Mouse (Mus musculus) urinary bladder, postnatal 36 days (tissue): Measurements from ENCODE around the gene Zc3h10.
A peak's percentile ranks its signal among the peaks of the same experiment; 100 is the strongest.
"Not testable (repeated sequence)": the region's sequence is repeated elsewhere in the genome, so short reads cannot be mapped to it uniquely, and the experiment has no call there.

Source experiments
- DNase-seq, 2 experiments: peaks; one replicate each; pipeline ENCODE4 v3.0.0; 2022; ENCODE audit warnings: low spot score in 2 of 2, mixed read lengths in 1 of 2

Zc3h10 gene

DNA sequence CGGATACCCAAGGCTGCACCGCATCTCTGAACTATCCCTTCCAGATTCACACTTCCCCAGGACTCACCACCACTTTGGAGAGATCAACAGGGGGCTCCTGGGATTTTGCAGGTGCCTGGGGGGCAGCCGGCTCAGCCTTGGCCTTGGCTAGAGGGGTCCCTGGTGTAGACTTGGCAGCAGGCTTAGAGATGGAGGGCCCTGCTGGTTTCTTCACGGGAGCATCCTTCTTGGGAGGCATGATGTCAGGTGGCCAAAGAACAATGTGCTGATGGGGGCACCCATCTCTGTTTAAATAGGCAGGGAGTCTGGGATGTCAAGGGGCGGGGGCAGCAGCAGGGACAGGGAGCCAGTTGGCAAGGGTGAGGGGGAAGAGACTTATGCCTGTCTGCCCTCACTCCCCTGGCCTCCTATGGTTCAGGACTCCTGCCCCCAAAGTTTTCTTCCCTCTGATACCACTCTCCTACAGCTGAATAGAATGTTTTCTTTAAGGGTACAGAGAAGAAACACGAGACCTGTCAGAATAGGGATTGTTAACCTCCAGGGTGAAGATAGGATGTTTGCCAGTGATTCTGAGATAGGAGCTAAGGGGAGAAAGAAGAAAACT, 50.3 kb downstream of the Zc3h10 start:
- no peak for DNase-seq

DNA sequence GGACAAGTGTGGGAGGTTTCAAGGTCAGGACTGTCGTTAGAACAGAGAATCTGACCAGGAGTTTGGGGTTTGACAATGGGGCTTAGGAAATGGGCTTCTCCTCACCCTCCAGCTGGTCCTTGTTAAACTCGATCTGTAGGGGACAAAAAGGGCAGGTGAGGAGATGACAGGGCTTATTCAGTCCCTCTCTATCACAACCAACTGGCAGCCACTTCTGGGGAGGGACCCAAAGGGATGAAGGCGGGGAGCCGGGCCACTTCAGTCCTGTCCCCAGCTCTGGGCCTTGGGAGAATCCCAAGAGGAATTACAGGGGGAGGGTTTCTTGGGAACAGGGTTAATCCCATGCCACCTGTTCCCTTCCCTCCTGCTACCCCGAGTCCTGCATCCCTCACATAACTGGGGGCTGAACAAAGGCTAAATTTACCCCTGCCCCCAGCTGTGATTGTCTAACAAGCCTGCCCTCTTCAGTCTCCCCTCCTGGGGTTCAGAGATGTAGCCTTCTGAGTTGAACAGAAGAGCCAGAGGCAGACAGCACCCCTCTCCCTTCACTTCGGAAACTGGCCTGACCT, 51.0 kb downstream of the Zc3h10 start:
- no peak for DNase-seq

DNA sequence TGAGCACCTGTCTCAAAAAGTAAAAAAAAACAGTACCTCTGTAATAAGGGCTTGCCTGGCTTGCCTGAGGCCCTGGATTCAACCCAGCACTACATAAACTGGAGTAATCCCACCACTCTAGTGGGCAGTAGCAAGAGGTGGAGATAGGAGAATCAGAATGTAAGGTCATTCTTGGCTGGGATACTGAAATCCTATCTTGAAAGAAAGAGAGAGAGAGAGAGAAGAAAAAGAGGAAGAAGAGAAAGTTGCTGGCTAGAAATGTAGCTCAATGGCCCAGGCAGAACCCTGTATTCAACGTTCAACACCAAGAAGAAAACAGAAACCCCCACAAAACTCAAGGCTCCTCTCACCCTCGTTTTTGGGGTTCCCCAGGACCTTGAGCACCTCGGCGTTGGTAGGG, 51.7 kb downstream of the Zc3h10 start:
- DNase-seq, result no peak

DNA sequence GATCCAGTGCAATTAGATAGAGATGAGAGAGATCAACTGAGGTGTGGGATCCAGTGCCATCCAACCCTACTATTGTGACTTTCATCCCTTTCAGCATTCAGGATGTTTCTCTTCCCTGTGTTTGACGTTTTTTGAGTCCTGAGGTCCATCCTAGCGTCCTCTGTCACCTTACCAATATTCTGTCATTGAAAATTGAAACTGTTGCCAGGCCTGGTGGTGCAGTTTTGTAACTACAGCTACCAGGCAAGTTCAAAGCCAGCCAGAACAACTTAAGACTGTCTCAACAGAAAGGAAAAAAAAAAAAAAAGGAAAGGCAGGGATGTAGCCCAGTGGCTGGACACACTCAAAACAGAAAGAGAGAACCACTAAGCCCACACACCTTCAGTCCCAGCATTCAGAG, 52.3 kb downstream of the Zc3h10 start:
- no peak for DNase-seq

DNA sequence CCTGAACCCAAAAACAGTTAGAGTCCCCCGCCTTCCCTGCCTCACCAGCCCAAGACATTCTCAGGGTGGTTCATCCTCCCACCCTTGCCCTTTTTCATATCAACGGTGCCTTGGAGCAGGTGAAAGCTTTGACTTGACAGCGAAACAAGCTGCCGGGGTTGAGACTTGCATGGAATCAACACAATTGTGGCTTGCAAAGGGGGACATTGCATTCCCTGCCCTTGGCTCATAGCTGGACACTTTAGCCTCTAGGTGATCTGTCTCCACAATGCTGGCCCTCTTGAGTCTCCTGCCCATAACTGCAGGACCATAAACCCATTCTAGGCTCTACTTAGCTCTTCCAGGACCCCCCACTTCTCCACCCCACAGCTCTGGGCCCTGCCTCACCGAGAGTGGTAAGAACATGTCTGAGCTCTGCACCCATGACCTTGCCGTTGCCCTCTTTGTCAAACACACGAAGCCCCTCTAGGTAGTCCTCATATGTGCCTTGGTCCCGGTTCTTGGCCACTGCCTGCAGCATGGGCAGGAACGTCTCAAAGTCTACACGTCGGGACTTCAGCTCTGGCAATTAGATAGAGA, 52.8 kb downstream of the Zc3h10 start:
- no peak for DNase-seq

DNA sequence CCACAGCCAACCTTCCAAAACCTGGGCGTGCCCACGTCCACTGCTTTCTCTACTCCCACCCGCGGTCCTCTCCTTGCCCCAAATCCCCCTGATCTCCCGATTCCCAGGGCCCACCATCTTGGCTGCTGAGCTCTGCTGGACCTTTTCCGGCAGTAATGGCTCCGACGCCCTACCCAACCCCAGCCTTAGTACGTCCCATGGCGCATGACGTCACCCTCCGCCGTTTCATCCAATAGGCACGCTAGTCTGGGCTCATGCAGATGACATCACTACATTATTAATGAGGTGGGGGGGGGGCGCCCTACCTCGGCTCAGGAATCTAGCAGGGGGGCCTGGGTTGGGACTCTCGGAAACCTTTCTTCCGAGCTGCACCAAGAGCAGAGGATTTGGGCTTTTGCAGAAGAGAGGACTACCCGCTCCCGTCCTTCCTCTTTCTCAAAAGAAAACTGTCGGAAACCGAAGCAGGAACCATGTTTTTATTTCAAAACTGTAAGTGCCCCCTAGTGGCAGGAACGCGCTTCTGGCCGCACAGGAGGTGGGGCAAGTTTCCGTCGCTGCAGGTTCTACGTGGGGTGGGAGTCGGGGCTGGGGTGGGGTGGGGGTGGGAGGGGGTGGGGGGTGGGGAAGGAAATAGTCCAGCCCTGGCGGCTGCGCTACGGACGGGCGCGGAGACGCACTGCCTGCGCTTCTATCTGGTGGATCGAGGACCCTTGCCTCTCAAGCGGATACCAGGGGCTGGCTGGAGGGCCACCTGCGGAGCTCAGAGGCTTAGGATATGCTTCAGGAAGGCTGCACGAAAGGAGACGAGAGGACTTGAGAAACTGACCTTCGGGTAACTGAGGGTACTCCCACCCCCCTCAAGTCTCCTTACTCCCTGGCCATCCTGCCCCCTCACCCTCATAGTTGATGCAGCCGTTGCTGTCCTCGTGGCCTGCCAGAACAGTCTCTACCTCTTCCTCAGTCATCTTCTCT, 53.6 kb downstream of the Zc3h10 start, which contains the start of gene Myl6:
Gene Myl6, minus strand, starts transcription at position 451 of the 972 bp plus-strand sequence.
- DNase-seq, result peak; percentile 96 to 99

DNA sequence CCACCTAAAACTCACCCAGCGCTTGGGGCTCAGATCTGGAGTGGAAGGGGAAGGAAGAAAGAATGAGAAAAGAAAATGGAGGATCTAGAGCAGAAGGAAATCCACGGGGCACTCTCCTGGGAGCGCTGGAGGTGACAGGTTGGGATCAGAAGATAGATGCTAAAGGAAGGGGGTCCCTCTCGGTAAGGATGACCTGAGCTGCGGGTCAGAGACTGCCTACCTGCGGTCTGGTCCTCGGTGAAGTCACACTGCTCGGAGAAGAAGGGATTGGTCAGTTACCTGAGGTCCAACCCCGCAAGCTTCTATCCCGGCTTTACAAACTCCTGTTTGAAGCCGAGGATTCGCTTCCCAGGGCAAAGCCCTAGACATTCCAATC, 54.3 kb downstream of the Zc3h10 start:
- DNase-seq, result no peak

DNA sequence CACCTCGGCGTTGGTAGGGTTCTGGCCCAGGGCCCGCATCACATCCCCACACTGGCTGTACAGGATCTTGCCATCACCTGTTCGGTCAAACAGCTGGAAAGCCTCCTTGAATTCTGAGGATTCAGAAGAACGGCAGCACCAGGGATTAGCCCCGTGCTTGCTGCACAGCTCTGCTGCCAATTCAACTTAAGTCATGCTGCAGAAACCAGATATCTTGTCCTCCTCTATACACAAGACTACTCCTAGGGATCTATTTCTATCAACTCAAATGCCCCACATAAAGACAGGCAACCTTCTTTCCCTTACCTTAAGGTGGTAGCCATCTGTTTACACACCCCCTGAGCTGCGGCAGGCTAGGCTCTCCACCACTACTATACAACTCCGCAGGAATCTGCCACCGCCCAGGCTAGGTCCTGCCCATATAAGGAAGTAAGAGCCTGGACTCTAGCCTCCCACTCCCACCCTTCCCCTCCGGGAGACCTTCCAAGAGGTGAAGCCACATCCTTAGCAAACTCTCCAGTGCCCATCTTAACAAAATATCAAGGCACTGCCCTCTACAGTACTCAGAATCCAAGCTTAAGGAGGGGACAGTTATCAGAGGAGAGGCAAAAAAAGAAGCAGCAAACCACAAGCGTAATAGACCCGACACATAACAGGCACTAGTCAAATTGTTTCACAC, 54.8 kb downstream of the Zc3h10 start:
- peak; percentile 57 to 71 for DNase-seq

DNA sequence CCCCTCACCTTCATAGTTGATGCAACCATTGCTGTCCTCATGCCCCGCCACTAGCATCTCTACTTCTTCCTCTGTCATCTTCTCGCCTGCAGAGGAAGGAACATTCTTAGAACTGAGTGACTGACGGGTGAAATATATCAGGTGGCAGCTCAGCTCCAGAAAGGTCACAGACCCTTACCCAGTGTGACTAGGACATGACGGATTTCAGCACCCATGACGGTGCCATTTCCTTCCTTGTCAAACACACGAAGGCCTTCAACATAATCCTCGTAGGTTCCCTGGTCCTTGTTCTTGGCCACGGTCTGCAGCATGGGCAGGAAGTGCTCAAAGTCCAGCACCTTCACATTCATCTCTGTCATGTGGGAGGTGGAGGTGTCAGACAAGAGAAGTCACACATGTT, 55.5 kb downstream of the Zc3h10 start:
- not testable (repeated sequence) for DNase-seq
